10 mouse cellular contexts compared by ENCODE assay signal in genomic region chr5:134457371-134457770, GRCm38 (mm10). TPM values are rescaled to one million over a fixed set of nuclear protein-coding genes. Genes with fewer than 3 reads are reported as not detected.
DNase-seq lines count a peak whose midpoint lies in the region; ATAC-seq and TF ChIP-seq lines count a peak whose summit lies in the region.
"Had no signal": no experiment of that assay in that cellular context is flagged by ENCODE, and none has a peak within 500 bp of the region (broad histone marks: within the 10 kb centered on the region; RNA-seq: fewer than 3 reads in every experiment).

No protein-coding gene starts in this region.

- no peaks in the 10 kb centered on the region for H3K27me3 ChIP-seq in kidney, embryonic 16.5 days (ENCODE audit: insufficient read depth, low read length)
- no peaks in the 10 kb centered on the region for H3K27me3 ChIP-seq in limb, embryonic 12.5 days

- peaks cover 13% of the 10 kb centered on the region for H3K4me1 ChIP-seq in kidney, embryonic 16.5 days (ENCODE audit: insufficient read depth, low read length)
- H3K4me1 ChIP-seq in cortical plate, adult 2 months (ENCODE audit: control insufficient read depth, insufficient read depth, low read length), result no peaks in the 10 kb centered on the region
- peaks cover 21% of the 10 kb centered on the region for H3K4me1 ChIP-seq in limb, embryonic 12.5 days (replicated peaks)

- TF ChIP-seq CTCF in gastrocnemius, adult 2 months (IDR thresholded peaks at IDR 0.05), result no peak
- no peak for TF ChIP-seq CTCF in cortical plate, adult 2 months (IDR thresholded peaks at IDR 0.05; ENCODE audit: extremely low read depth, insufficient read depth, low read length)

- 88% methylated on average over 2 of the region's 2 CpGs for WGBS in kidney, embryonic 16.5 days
- WGBS in limb, embryonic 12.5 days, result 91% methylated on average over 2 of the region's 2 CpGs

- peak overlapping the region; percentile 74; the same call in 1 of the 2 replicates for H3K27ac ChIP-seq in gastrocnemius, adult 2 months
- peak overlapping the region; percentile 92; the same call in 1 of the 2 replicates for H3K27ac ChIP-seq in kidney, embryonic 16.5 days (ENCODE audit: low read length)
- H3K27ac ChIP-seq in cortical plate, adult 2 months (ENCODE audit: insufficient read depth, low read length), result no peak overlapping the region
- H3K27ac ChIP-seq in limb, embryonic 12.5 days, result peak overlapping the region; percentile 94; the same call in 1 of the 2 replicates
- H3K27ac ChIP-seq: liver, embryonic 14.5 days had no signal

- 0 out of 2 replicates have a peak, but pooled peaks cover 1% of the 10 kb centered on the region for H3K9me3 ChIP-seq in kidney, embryonic 16.5 days (ENCODE audit: low read length)
- H3K9me3 ChIP-seq in limb, embryonic 12.5 days, result no peaks in the 10 kb centered on the region
- H3K9me3 ChIP-seq: G1E had no signal

- intact Hi-C loops in gastrocnemius, adult 2 months (cut with DNase I), result loop anchor here (5.0 kb wide), 1 partner anchor 35 kb away; no protein-coding TSS in a partner anchor

- no peak overlapping the region for H3K4me2 ChIP-seq in kidney, embryonic 16.5 days (replicated peaks; ENCODE audit: low read depth, low read length)
- no peak overlapping the region for H3K4me2 ChIP-seq in limb, embryonic 12.5 days

- TF ChIP-seq POLR2A in cortical plate, adult 2 months (IDR thresholded peaks at IDR 0.05; ENCODE audit: extremely low read depth, insufficient read depth, low read length), result no peak

- peaks cover 1% of the 10 kb centered on the region; the same call in 1 of the 2 replicates for H3K36me3 ChIP-seq in kidney, embryonic 16.5 days (ENCODE audit: insufficient read depth, low read length)
- peaks cover 9% of the 10 kb centered on the region; the same call in 1 of the 2 replicates for H3K36me3 ChIP-seq in limb, embryonic 12.5 days
- H3K36me3 ChIP-seq: G1E had no signal

- no peak for ATAC-seq in kidney, embryonic 16.5 days (ENCODE audit: low FRiP score, low TSS enrichment)
- no peak for ATAC-seq in limb, embryonic 12.5 days (ENCODE audit: insufficient number of reproducible peaks, insufficient read depth, low FRiP score, low TSS enrichment, low read depth)

- H3K9ac ChIP-seq in kidney, embryonic 16.5 days (replicated peaks; ENCODE audit: low read length), result peak overlapping the region; percentile 3; the same call in 1 of the 2 replicates
- no peak overlapping the region for H3K9ac ChIP-seq in limb, embryonic 12.5 days (replicated peaks)
- H3K9ac ChIP-seq: liver, embryonic 14.5 days had no signal

- H3K4me3 ChIP-seq in gastrocnemius, adult 2 months, result no peak overlapping the region
- no peak overlapping the region for H3K4me3 ChIP-seq in kidney, embryonic 16.5 days (ENCODE audit: low read length)
- peak overlapping the region; percentile 98; the same call in 1 of the 2 replicates for H3K4me3 ChIP-seq in cortical plate, adult 2 months (ENCODE audit: insufficient read depth, low read length)
- no peak overlapping the region for H3K4me3 ChIP-seq in limb, embryonic 12.5 days (replicated peaks)

- DNase-seq in gastrocnemius, adult 2 months, result peak; percentile 8
- no peak for DNase-seq in gastrocnemius, postnatal 10 days
- DNase-seq in kidney, postnatal 4 days, result no peak
- no peak for DNase-seq in spleen, postnatal 36 days (ENCODE audit: low spot score in 2 of 2)
- DNase-seq in embryo, embryonic 10.5 days (ENCODE audit: low spot score), result no peak

RNA-seq across cellular contexts. Expression of gene Gtf2ird1, which starts 0.9 kb away (rescaled TPM):
- 10 to 100 TPM; 14.6 to 21.5 TPM for total RNA-seq in gastrocnemius, adult 2 months (2021)
- 10 to 100 TPM; 19.9 to 29.2 TPM for total RNA-seq in gastrocnemius, postnatal 10 days (2021)
- 73.8 and 76.9 TPM in 2 replicates for polyA plus RNA-seq in kidney, embryonic 16.5 days (2015; fragmentation: Nextera tagmentation; extraction: Ambion mirVana)
- polyA plus RNA-seq in cortical plate, adult 2 months (2012; rRNA removed), result 31.2 and 31.9 TPM in 2 replicates
- polyA plus RNA-seq in limb, embryonic 12.5 days (2016; fragmentation: Nextera tagmentation; extraction: Ambion mirVana), result 149 and 178 TPM in 2 replicates
